Mouse (Mus musculus) kidney, adult 2 months (tissue): ENCODE measurements around the gene Sf3b5.

Experiments
- CTCF ChIP-seq: fragments of 200-500 bp; conservative IDR thresholded peaks from 2 replicates; pipeline ENCODE4 v1.5.1; 2011; ENCODE audit warnings: low read depth, mild to moderate bottlenecking, control low read depth, low read length, moderate library complexity, mixed read lengths; ENCODE audit not compliant: insufficient read depth, insufficient read length
- POLR2A ChIP-seq: fragments of 200-500 bp; IDR thresholded peaks from one replicate; pipeline ENCODE4 v1.6.1; 2011; ENCODE audit warnings: low read depth, low read length, control low read depth

- TF ChIP-seq POLR2A (no peak), CTCF (no peak)
Measured at GRCm38 (mm10) chr10:12983516-12983915, 21.6 kb upstream of the Sf3b5 start.
